Mouse (Mus musculus) midbrain, embryonic 11.5 days (tissue): ENCODE measurements around the gene Il31ra. TPM values are rescaled to one million over a fixed set of nuclear protein-coding genes. Genes with fewer than 3 reads are reported as not detected.

ENCODE experiments used
- ATAC-seq: fragments of 200-750 bp; cut with Nextera tagmentation; 2 replicates; pipeline ENCODE4 v1.8.0; 2017; ENCODE audit warnings: moderate TSS enrichment, moderate library complexity; ENCODE audit not compliant: low FRiP score
- DNase-seq: peaks from one replicate; pipeline ENCODE4 v3.0.0; 2015; ENCODE audit warnings: low spot score; ENCODE audit errors: missing footprints
- H3K27ac ChIP-seq: fragments of 300-500 bp; sonication (generic); 2 replicates; pipeline ENCODE4 v1.5.1; 2014; ENCODE audit warnings: low read depth, low read length
- H3K27me3 ChIP-seq: fragments of 300-500 bp; sonication (generic); 2 replicates; pipeline ENCODE4 v1.6.1; 2014; ENCODE audit warnings: mild to moderate bottlenecking, low read length, moderate library complexity, mixed read lengths; ENCODE audit not compliant: control insufficient read depth, insufficient read depth
- H3K36me3 ChIP-seq: fragments of 300-500 bp; sonication (generic); 2 replicates; pipeline ENCODE4 v1.6.1; 2014; ENCODE audit warnings: mild to moderate bottlenecking, low read length, moderate library complexity, mixed read lengths; ENCODE audit not compliant: control insufficient read depth, insufficient read depth
- H3K4me1 ChIP-seq: fragments of 300-500 bp; sonication (generic); 2 replicates; pipeline ENCODE4 v1.6.1; 2014; ENCODE audit warnings: low read length; ENCODE audit not compliant: control insufficient read depth, insufficient read depth
- H3K4me2 ChIP-seq: fragments of 300-500 bp; sonication (generic); 2 replicates; pipeline ENCODE4 v1.6.1; 2014; ENCODE audit warnings: mild to moderate bottlenecking, moderate library complexity
- H3K4me3 ChIP-seq: fragments of 300-500 bp; sonication (generic); 2 replicates; pipeline ENCODE4 v1.5.1; 2014; ENCODE audit warnings: low read depth, low read length
- H3K9ac ChIP-seq: fragments of 300-500 bp; sonication (generic); 2 replicates; pipeline ENCODE4 v1.6.1; 2014; ENCODE audit warnings: low read length
- H3K9me3 ChIP-seq: fragments of 300-500 bp; sonication (generic); 2 replicates; pipeline ENCODE4 v1.6.1; 2016; ENCODE audit warnings: low read length; ENCODE audit not compliant: control insufficient read depth
- WGBS: fragments of 180-500 bp; shearing (Covaris S2); extraction: QIAGEN DNeasy Blood & Tissue Kit; methylation state at CpG from one replicate; pipeline ENCODE4 v1.1.7; 2014; 5-methylcytosine and 5-hydroxymethylcytosine counted together
- polyA plus RNA-seq: library from polyadenylated mRNA; unstranded; fragments of >200 nt; fragmentation: Nextera tagmentation; extraction: Ambion mirVana; gene quantifications from 2 replicates; pipeline ENCODE4 v1.2.1, GENCODE M21; 2014

The Il31ra gene
- polyA plus RNA-seq, 1 experiment from 2014 or later: not detected

GRCm38 (mm10) chr13:112507691-112508090 is 86.5 kb downstream of the Il31ra start:
- no peak overlapping the region for H3K4me2 ChIP-seq
- peaks cover 4% of the 10 kb centered on the region; the same call in 1 of the 2 replicates for H3K36me3 ChIP-seq
- no peaks in the 10 kb centered on the region for H3K27me3 ChIP-seq
- whole genome bisulfite sequencing: 86% methylated on average over 13 of the region's 13 CpGs
- no peak overlapping the region for H3K9ac ChIP-seq
- ATAC-seq (no peak), DNase-seq (no peak)
- H3K4me3 ChIP-seq: no peak overlapping the region
- no peak overlapping the region for H3K27ac ChIP-seq
- H3K4me1 ChIP-seq: no peaks in the 10 kb centered on the region
- H3K9me3 ChIP-seq: no peaks in the 10 kb centered on the region

DNA sequence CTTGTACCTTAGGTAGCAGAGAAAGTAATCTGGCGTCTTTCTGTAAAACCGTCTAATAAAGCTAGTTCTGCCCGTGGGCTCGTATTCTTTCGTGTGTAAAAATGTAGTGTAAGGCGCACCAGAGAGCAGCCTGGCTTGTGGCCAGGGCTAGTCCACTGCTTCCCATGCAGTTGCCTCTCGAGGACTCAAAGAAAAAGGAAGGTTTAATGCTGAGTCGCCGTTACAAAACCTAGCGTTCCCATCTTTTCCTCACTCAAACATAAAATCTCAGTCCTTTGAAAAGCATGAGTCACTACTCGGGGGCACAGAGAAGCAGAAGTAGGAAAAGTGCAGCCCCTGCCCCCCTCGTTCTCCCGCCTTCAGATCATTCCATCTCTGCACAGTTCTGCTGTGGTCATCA is 87.4 kb downstream of the Il31ra start:
- H3K27ac ChIP-seq: no peak overlapping the region
- peaks cover 4% of the 10 kb centered on the region; the same call in 1 of the 2 replicates for H3K36me3 ChIP-seq
- DNase-seq: peak; percentile 35

DNA sequence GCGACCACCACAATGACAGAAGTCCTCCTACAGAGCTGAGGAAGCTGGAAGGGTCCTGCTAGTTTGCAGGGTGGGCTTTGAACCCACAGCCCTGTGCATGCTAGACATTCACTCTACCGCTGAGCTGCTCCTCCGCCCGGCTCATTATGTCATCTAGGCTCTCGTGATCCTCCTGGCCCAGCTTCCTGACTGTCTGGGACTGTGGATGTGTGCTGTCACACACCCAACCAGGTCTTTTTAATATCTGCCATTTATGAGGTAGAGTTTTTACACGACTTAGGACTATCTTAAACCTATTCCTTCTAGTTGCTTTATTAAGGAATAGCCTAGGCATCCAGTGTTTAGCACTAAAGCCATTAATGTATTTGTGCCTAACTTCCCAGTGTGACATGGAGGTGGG is 88.7 kb downstream of the Il31ra start:
- peak; percentile 51 for DNase-seq
- Histone ChIP-seq H3K4me3 (no peak overlapping the region), H3K27ac (no peak overlapping the region), H3K27me3 (no peaks in the 10 kb centered on the region), H3K4me1 (no peaks in the 10 kb centered on the region), H3K9ac (no peak overlapping the region), H3K9me3 (no peaks in the 10 kb centered on the region), H3K4me2 (no peak overlapping the region), H3K36me3 (peaks cover 4% of the 10 kb centered on the region; the same call in 1 of the 2 replicates)
- WGBS: 93% methylated on average over 6 of the region's 6 CpGs
- ATAC-seq: no peak

More for the DNA sequence above, 87.4 kb downstream of the Il31ra start:
- no peaks in the 10 kb centered on the region for H3K9me3 ChIP-seq
- no peak for ATAC-seq
- H3K4me2 ChIP-seq: no peak overlapping the region
- H3K9ac ChIP-seq: no peak overlapping the region
- WGBS: 89% methylated on average over 13 of the region's 13 CpGs
- no peaks in the 10 kb centered on the region for H3K27me3 ChIP-seq
- H3K4me1 ChIP-seq: no peaks in the 10 kb centered on the region
- H3K4me3 ChIP-seq: no peak overlapping the region

DNA sequence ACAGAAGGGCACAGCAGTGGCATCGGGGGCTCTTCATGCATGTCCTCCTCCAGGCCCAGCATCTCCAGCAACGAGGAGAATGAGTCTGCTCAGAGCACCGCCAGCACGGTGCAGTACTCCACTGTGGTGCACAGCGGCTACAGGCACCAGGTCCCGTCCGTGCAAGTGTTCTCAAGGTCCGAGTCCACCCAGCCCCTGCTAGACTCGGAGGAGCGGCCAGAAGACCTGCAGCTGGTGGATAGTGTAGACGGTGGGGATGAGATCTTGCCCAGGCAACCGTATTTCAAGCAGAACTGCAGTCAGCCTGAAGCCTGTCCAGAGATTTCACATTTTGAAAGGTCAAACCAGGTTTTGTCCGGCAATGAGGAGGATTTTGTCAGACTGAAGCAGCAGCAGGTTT is 90.3 kb downstream of the Il31ra start:
- Histone ChIP-seq H3K9me3 (no peaks in the 10 kb centered on the region), H3K36me3 (peaks cover 9% of the 10 kb centered on the region; the same call in 1 of the 2 replicates), H3K4me2 (no peak overlapping the region), H3K4me1 (no peaks in the 10 kb centered on the region), H3K4me3 (no peak overlapping the region), H3K9ac (no peak overlapping the region), H3K27me3 (no peaks in the 10 kb centered on the region), H3K27ac (no peak overlapping the region)
- ATAC-seq (no peak), DNase-seq (peak; percentile 66)
- 94% methylated on average over 13 of the region's 13 CpGs for WGBS

DNA sequence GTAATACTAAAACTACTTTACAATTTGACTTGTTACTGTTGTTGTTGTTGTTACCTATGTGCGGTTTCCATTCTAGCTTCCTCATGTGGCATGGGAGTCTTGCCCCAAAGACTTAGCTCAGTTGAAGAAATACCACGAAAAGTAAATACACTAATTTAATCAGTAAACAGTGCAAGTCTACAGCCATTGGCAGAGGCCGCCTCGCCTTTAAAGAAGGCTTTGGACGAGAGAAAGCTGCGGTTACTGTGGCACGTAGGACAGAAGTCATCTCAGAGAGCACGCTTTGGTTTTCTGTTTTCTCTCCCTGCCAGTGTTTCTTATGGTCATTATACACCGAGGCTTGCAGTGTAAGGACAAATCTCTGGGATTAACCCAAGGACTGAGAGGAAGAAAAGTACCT is 93.7 kb downstream of the Il31ra start:
- WGBS: 86% methylated on average over 9 of the region's 9 CpGs
- Histone ChIP-seq H3K4me3 (no peak overlapping the region), H3K36me3 (peaks cover 8% of the 10 kb centered on the region; the same call in 1 of the 2 replicates), H3K27me3 (no peaks in the 10 kb centered on the region), H3K4me1 (no peaks in the 10 kb centered on the region), H3K4me2 (no peak overlapping the region), H3K9ac (no peak overlapping the region), H3K9me3 (no peaks in the 10 kb centered on the region), H3K27ac (no peak overlapping the region)
- DNase-seq: peak; percentile 60
- ATAC-seq: no peak

DNA sequence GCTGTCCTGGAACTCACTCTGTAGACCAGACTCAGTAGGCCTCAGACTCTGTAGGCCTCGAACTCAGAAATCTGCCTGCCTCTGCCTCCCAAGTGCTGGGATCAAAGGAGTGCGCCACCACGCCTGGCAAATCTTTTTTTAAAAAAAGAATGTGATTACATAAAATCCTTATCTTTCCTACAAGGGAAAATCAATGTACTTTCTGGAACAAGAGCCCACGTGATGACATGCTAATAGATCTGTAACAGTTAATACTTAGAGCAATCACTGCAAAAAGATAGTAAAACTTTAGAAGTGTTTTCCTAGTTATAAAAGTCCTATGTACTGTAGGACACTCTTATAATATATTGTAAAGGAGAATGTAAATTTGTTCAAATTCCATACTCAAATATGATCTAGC is 94.1 kb downstream of the Il31ra start:
- no peaks in the 10 kb centered on the region for H3K4me1 ChIP-seq
- 94% methylated on average over 4 of the region's 4 CpGs for WGBS
- ATAC-seq (no peak), DNase-seq (peak; percentile 71)
- peaks cover 6% of the 10 kb centered on the region; the same call in 1 of the 2 replicates for H3K36me3 ChIP-seq
- no peak overlapping the region for H3K27ac ChIP-seq
- no peak overlapping the region for H3K4me3 ChIP-seq
- H3K9ac ChIP-seq: no peak overlapping the region
- H3K4me2 ChIP-seq: no peak overlapping the region
- H3K27me3 ChIP-seq: no peaks in the 10 kb centered on the region
- no peaks in the 10 kb centered on the region for H3K9me3 ChIP-seq

DNA sequence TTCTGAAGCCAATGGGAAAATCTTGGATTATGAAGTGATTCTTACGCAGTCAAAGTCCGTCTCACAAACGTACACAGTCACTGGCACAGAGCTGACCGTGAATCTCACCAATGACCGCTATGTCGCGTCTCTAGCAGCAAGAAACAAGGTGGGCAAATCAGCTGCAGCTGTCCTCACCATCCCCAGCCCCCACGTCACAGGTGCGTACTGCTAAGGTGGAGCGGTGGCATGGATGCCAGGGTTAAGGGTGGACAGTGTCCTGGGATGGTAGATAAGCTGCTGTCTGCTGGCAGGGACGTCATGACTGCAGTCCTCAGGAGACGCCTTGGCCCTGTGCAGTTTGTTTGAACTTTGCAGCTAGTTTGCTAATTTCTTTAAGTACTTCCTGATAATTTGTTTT is 99.6 kb downstream of the Il31ra start:
- H3K36me3 ChIP-seq: peaks cover 6% of the 10 kb centered on the region; the same call in 1 of the 2 replicates

GRCm38 (mm10) chr13:112492285-112492678 is 101.9 kb downstream of the Il31ra start:
- H3K9me3 ChIP-seq: no peaks in the 10 kb centered on the region
- no peak overlapping the region for H3K4me2 ChIP-seq
- H3K27ac ChIP-seq: no peak overlapping the region
- H3K27me3 ChIP-seq: no peaks in the 10 kb centered on the region
- WGBS: 84% methylated on average over 1 of the region's 1 CpGs
- 0 out of 2 replicates have a peak, but pooled peaks cover 2% of the 10 kb centered on the region for H3K36me3 ChIP-seq
- no peak overlapping the region for H3K4me3 ChIP-seq
- ATAC-seq (no peak), DNase-seq (no peak)
- no peaks in the 10 kb centered on the region for H3K4me1 ChIP-seq
- no peak overlapping the region for H3K9ac ChIP-seq

More for the DNA sequence above, 99.6 kb downstream of the Il31ra start:
- H3K9me3 ChIP-seq: no peaks in the 10 kb centered on the region
- H3K9ac ChIP-seq: no peak overlapping the region
- no peaks in the 10 kb centered on the region for H3K27me3 ChIP-seq
- DNase-seq: no peak
- 95% methylated on average over 12 of the region's 12 CpGs for WGBS
- no peak overlapping the region for H3K4me2 ChIP-seq
- no peak overlapping the region for H3K4me3 ChIP-seq
- no peaks in the 10 kb centered on the region for H3K4me1 ChIP-seq
- H3K27ac ChIP-seq: no peak overlapping the region
- ATAC-seq: no peak

GRCm38 (mm10) chr13:112491636-112492284 is 102.4 kb downstream of the Il31ra start:
- ATAC-seq (no peak), DNase-seq (no peak)
- H3K4me1 ChIP-seq: no peaks in the 10 kb centered on the region
- H3K9ac ChIP-seq: no peak overlapping the region
- H3K4me3 ChIP-seq: no peak overlapping the region
- H3K4me2 ChIP-seq: no peak overlapping the region
- no peaks in the 10 kb centered on the region for H3K9me3 ChIP-seq
- WGBS: 92% methylated on average over 14 of the region's 14 CpGs
- H3K36me3 ChIP-seq: peaks cover 2% of the 10 kb centered on the region; the same call in 1 of the 2 replicates
- no peak overlapping the region for H3K27ac ChIP-seq
- H3K27me3 ChIP-seq: no peaks in the 10 kb centered on the region
